Mouse (Mus musculus) liver, embryonic 14.5 days (tissue): ENCODE data around the gene Vezf1.

Experiments used
- CTCF ChIP-seq: IDR thresholded peaks from 2 replicates; pipeline ENCODE4 v1.5.1; 2016; ENCODE audit warnings: antibody characterized with exemption, low read depth, control low read depth
- EP300 ChIP-seq: IDR thresholded peaks from 2 replicates; pipeline ENCODE4 v1.6.1; 2016; ENCODE audit warnings: antibody characterized with exemption, low read depth

DNA sequence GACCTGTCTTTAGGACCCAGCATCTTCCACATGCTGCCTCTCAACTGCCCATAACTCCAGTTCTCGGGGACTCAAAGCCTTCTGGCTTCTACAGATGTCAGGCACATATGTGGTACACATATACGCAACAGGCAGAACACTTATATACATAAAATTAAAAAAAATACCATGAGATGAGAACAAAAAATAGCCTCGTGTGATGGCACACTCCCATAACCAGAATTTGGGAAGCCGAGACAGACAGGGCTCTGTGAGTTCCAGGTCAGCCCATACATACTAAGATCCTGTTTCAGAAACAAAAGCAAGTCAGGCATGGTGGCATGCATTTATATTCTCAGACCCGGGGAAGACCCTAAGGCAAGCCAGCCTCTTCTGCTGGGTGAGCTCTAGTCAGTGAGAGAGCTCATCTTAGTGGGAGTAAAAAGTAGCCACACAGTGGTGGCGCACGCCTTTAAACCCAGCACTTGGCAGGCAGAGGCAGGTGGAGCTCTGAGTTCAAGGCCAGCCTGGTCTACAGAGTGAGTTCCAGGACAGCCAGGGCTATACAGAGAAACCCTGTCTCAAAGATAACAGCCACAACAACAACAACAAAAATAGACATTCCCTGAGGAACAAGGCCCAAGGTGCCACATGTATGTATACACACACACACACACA lies 44.7 kb downstream of the Vezf1 start:
- TF ChIP-seq CTCF (no peak), EP300 (no peak)
